Mouse (Mus musculus): ENCODE measurements around the gene Rpl13a.

- TF ChIP-seq CTCF (IDR thresholded peaks at IDR 0.05; ENCODE audit: insufficient read depth, low read length) (peak; percentile 69), POLR2A (IDR thresholded peaks at IDR 0.05; ENCODE audit: borderline replicate concordance, extremely low read depth, low read depth, low read length) (no peak)
These were observed 33.3 kb upstream of the Rpl13a start for GRCm38 (mm10) chr7:45161612-45162473.

Data from lung, adult 2 months (tissue).